Mouse (Mus musculus) testis, adult 2 months (tissue): ENCODE results near the gene Slc22a13.

Experiments
- CTCF ChIP-seq: fragments of 200-500 bp; IDR thresholded peaks from 2 replicates; pipeline ENCODE4 v1.5.1; 2012; ENCODE audit warnings: low read depth, mild to moderate bottlenecking, inconsistent platforms, low read length, moderate library complexity; ENCODE audit not compliant: control insufficient read depth, insufficient read depth, insufficient replicate concordance
- POLR2A ChIP-seq: fragments of 200-500 bp; IDR thresholded peaks from 2 replicates; pipeline ENCODE4 v1.6.1; 2012; ENCODE audit warnings: low read depth, mild to moderate bottlenecking, inconsistent platforms, low read length, moderate library complexity; ENCODE audit not compliant: control insufficient read depth

- TF ChIP-seq CTCF (no peak), POLR2A (no peak)
Observed at GRCm38 (mm10) chr9:119220249-119220648, 11.4 kb upstream of the Slc22a13 start.
